Mouse (Mus musculus): Measurements from ENCODE around the gene Sh3gl1.

- TF ChIP-seq POLR2A (IDR thresholded peaks at IDR 0.05; ENCODE audit: borderline replicate concordance, control insufficient read depth, low read depth, low read length), result no peak
- no peak for TF ChIP-seq CTCF (IDR thresholded peaks at IDR 0.05; ENCODE audit: control insufficient read depth, insufficient read depth, low read length)
Observed at GRCm38 (mm10) chr17:56023386-56023785, 13.0 kb downstream of the Sh3gl1 start.

Data from bone marrow, adult 2 months (tissue).